Mouse (Mus musculus): ENCODE results near the gene Fndc11. TPM values are rescaled to one million over a fixed set of nuclear protein-coding genes. Genes with fewer than 3 reads are reported as not detected.
"Not testable (repeated sequence)": the region's sequence is repeated elsewhere in the genome, so short reads cannot be mapped to it uniquely, and the experiment has no call there.

Fndc11 gene
- polyA plus RNA-seq, 1 experiment from 2014 or later, result 0.33 TPM

DNA sequence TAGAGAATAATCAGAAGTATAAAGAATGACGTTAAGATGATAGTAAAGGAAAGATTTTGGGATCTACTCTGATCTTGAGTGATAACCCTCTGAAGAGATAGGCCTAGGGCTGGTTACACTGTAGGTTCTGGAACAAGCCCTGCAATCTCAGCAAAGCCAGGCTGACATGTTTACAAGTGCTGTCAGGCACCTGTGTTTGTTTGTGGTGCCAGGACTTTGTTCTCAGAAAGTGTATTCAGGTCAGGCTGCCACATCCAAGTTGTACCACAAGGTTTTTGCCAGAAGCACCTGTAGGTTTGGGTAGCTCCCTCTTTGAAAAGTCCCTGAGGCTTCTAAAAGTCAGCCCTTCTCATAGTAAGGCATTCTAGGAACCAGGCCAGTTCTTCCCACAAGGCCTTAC is 30.5 kb upstream of the Fndc11 start:
- WGBS (ENCODE audit: insufficient replicate concordance), result 61% methylated on average over 1 of the region's 1 CpGs
- no peaks in the 10 kb centered on the region for H3K36me3 ChIP-seq (ENCODE audit: control insufficient read depth, insufficient read depth)
- H3K27ac ChIP-seq (ENCODE audit: low read length), result peak overlapping the region; percentile 74; the same call in 1 of the 2 replicates
- H3K27me3 ChIP-seq (ENCODE audit: control insufficient read depth, insufficient read depth, low read depth, low read length), result peaks cover 8% of the 10 kb centered on the region
- no peak overlapping the region for H3K4me3 ChIP-seq (ENCODE audit: low read depth, low read length)
- no peaks in the 10 kb centered on the region for H3K9me3 ChIP-seq (replicated peaks; ENCODE audit: control insufficient read depth, low read length)
- peaks cover 16% of the 10 kb centered on the region for H3K4me1 ChIP-seq (ENCODE audit: control insufficient read depth, low read depth, low read length)
- H3K4me2 ChIP-seq (ENCODE audit: low read depth, low read length), result no peak overlapping the region
- no peak for ATAC-seq (ENCODE audit: low read depth)
- H3K9ac ChIP-seq (ENCODE audit: low read depth, low read length), result no peak overlapping the region

DNA sequence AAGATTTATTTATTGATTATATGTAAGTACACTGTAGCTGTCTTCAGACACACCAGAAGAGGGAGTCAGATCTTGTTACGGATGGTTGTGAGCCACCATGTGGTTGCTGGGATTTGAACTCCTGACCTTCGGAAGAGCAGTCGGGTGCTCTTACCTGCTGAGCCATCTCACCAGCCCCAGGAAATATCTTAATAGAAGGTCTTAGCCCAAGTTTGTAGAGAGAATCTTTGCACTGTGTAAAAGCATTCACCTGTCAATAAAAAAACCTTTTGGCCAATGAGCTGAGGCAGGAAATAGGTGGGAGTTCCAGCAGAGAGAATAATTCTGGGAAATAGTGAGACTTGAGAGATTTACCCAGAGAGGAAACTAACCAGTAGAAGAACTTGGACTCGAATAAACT is 28.4 kb upstream of the Fndc11 start:
- H3K27ac ChIP-seq (ENCODE audit: low read length), result not testable (repeated sequence)

DNA sequence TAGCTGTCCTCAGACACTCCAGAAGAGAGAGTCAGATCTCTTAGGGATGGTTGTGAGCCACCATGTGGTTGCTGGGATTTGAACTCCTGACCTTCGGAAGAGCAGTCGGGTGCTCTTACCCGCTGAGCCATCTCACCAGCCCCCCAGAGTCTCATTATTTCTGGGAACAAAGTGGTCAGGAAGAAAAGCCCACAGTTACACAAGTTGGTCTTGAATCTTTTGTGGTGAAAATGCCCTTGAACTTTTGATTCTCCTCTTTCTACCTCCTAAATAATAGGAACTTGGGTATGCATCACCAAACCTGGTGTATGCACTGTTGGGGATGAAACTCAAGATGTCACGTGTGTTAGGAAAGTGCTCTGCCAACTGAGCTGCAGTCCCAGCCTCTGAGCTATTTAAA is 27.9 kb upstream of the Fndc11 start:
- Histone ChIP-seq H3K4me1 (ENCODE audit: control insufficient read depth, low read depth, low read length) (peaks cover 24% of the 10 kb centered on the region), H3K9me3 (replicated peaks; ENCODE audit: control insufficient read depth, low read length) (no peaks in the 10 kb centered on the region)
- 66% methylated on average over 4 of the region's 4 CpGs for WGBS (ENCODE audit: insufficient replicate concordance)

More for the DNA sequence above, 28.4 kb upstream of the Fndc11 start:
- H3K36me3 ChIP-seq (ENCODE audit: control insufficient read depth, insufficient read depth); H3K4me3 ChIP-seq (ENCODE audit: low read depth, low read length); H3K27me3 ChIP-seq (ENCODE audit: control insufficient read depth, insufficient read depth, low read depth, low read length); H3K4me2 ChIP-seq (ENCODE audit: low read depth, low read length); H3K9me3 ChIP-seq (replicated peaks; ENCODE audit: control insufficient read depth, low read length); H3K9ac ChIP-seq (ENCODE audit: low read depth, low read length); ATAC-seq (ENCODE audit: low read depth): not testable (repeated sequence)
- H3K4me1 ChIP-seq (ENCODE audit: control insufficient read depth, low read depth, low read length), result peaks cover 22% of the 10 kb centered on the region
- WGBS (ENCODE audit: insufficient replicate concordance), result 48% methylated on average over 4 of the region's 4 CpGs

DNA sequence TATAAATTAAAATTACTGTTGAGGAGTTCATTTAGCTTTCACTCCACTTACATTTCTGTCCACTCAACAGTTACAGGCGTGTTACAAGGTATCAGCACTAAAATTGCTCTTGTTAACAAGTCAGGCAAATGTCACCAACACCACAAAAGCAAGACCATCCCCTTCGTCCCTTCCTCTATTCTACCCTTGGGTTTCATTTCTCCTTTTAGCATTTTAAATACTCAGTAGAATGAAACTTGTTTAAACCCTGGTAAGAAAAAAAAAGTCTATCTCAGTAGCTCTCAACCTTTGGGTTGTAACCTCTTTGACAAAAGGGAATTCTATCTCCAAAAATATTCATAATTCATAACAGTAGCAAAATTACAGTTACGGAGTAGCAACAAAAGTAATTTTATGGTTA is 26.8 kb upstream of the Fndc11 start:
- Histone ChIP-seq H3K27me3 (ENCODE audit: control insufficient read depth, insufficient read depth, low read depth, low read length) (peaks cover 4% of the 10 kb centered on the region; the same call in 1 of the 2 replicates), H3K4me1 (ENCODE audit: control insufficient read depth, low read depth, low read length) (peaks cover 28% of the 10 kb centered on the region), H3K27ac (ENCODE audit: low read length) (no peak overlapping the region), H3K36me3 (ENCODE audit: control insufficient read depth, insufficient read depth) (no peaks in the 10 kb centered on the region), H3K9ac (ENCODE audit: low read depth, low read length) (no peak overlapping the region), H3K9me3 (replicated peaks; ENCODE audit: control insufficient read depth, low read length) (no peaks in the 10 kb centered on the region), H3K4me2 (ENCODE audit: low read depth, low read length) (no peak overlapping the region), H3K4me3 (ENCODE audit: low read depth, low read length) (no peak overlapping the region)
- no peak for ATAC-seq (ENCODE audit: low read depth)
- WGBS (ENCODE audit: insufficient replicate concordance), result 41% methylated on average over 3 of the region's 3 CpGs

More for the DNA sequence above, 27.9 kb upstream of the Fndc11 start:
- ATAC-seq (ENCODE audit: low read depth), result no peak
- no peak overlapping the region for H3K4me2 ChIP-seq (ENCODE audit: low read depth, low read length)
- H3K9ac ChIP-seq (ENCODE audit: low read depth, low read length), result no peak overlapping the region
- peaks cover 4% of the 10 kb centered on the region; the same call in 1 of the 2 replicates for H3K27me3 ChIP-seq (ENCODE audit: control insufficient read depth, insufficient read depth, low read depth, low read length)
- no peaks in the 10 kb centered on the region for H3K36me3 ChIP-seq (ENCODE audit: control insufficient read depth, insufficient read depth)
- H3K27ac ChIP-seq (ENCODE audit: low read length), result no peak overlapping the region
- H3K4me3 ChIP-seq (ENCODE audit: low read depth, low read length), result no peak overlapping the region

DNA sequence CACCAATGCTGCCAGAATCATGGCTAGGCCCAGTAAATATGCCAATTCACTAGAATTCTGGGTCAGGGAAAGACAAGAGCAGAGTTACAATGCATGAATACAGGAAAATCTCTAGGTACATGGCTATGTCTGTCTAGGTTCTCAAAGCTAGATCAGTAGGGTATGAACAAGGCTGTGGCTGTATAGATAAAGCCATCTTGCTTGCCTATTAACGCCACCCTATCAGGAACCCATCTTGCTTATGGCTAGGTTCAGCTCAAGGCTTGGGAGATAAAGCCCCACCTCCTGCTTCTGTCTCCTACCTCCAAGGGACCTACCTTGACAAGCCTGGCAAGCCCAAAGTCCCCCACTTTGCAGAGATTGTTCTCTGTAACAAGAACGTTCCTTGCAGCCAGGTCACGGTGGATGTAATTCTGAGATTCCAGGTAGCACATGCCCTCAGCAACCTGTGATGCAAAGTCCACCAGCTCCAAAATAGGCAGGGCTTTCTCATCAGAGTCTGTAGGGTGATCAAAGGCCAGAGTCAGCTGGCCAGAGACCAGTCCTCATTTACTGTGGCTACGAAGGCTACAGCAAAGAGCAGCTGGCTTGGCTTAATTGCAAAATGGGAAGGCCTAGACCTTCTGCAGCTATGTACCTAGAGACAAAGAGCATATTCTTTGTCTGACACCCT is 23.0 kb upstream of the Fndc11 start:
- WGBS (ENCODE audit: insufficient replicate concordance), result 51% methylated on average over 4 of the region's 4 CpGs
- Histone ChIP-seq H3K27ac (ENCODE audit: low read length) (no peak overlapping the region), H3K9ac (ENCODE audit: low read depth, low read length) (no peak overlapping the region), H3K9me3 (replicated peaks; ENCODE audit: control insufficient read depth, low read length) (no peaks in the 10 kb centered on the region), H3K4me1 (ENCODE audit: control insufficient read depth, low read depth, low read length) (peaks cover 16% of the 10 kb centered on the region), H3K4me3 (ENCODE audit: low read depth, low read length) (no peak overlapping the region), H3K4me2 (ENCODE audit: low read depth, low read length) (0 out of 2 replicates have a peak overlapping the region, but pooled peaks have one; percentile 8), H3K36me3 (ENCODE audit: control insufficient read depth, insufficient read depth) (no peaks in the 10 kb centered on the region), H3K27me3 (ENCODE audit: control insufficient read depth, insufficient read depth, low read depth, low read length) (peaks cover 4% of the 10 kb centered on the region; the same call in 1 of the 2 replicates)
- ATAC-seq (ENCODE audit: low read depth), result peak; percentile 68

DNA sequence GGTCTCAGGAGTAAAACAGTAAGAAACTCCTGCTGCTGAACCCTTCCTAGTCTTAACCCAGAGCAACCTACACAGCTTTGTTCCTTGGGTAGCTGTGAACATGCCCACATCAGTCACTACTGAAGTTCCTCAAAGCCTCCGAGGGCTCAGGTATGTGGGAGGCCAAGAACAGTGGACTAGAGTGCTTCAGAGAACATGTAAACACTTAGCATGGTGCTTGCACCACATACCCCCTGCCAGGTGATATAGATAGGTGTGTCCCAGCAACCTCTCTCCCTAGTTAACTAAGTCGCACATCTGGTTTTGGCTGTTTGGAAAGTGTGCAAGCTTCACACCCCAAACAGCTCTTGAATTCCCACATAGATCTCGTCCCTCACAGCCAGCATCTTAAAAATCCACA is 18.2 kb upstream of the Fndc11 start:
- 47% methylated on average over 3 of the region's 3 CpGs for WGBS (ENCODE audit: insufficient replicate concordance)
- no peak for ATAC-seq (ENCODE audit: low read depth)
- Histone ChIP-seq H3K27ac (ENCODE audit: low read length) (no peak overlapping the region), H3K4me2 (ENCODE audit: low read depth, low read length) (no peak overlapping the region), H3K9ac (ENCODE audit: low read depth, low read length) (no peak overlapping the region), H3K4me1 (ENCODE audit: control insufficient read depth, low read depth, low read length) (peaks cover 36% of the 10 kb centered on the region), H3K9me3 (replicated peaks; ENCODE audit: control insufficient read depth, low read length) (no peaks in the 10 kb centered on the region), H3K36me3 (ENCODE audit: control insufficient read depth, insufficient read depth) (no peaks in the 10 kb centered on the region), H3K27me3 (ENCODE audit: control insufficient read depth, insufficient read depth, low read depth, low read length) (no peaks in the 10 kb centered on the region; the same call in 1 of the 2 replicates), H3K4me3 (ENCODE audit: low read depth, low read length) (no peak overlapping the region)

DNA sequence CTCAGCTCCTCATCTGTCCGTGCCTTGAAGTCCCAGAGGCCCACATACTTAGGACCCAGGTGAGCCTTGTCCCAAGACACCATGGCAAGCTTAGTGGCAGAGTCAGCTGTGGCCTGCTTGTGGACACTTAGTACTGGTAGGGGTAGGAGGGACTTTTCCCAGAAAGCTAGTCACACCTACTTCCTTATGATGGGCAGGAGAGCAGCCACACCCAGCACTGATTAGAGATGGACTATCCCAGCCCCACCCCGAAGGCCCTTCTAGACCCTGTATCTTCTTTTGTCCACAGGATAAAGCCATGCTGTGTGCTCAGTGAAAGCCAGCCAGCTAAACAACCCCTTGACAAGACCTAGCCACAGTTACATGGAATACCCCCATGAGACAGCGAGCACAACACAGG is 17.4 kb upstream of the Fndc11 start, which contains the start of gene Ptk6:
Ptk6 (minus strand) TSS at position 368 of the 400 bp plus-strand sequence.
- no peak within 1 kb of the TSS for H3K9ac ChIP-seq (ENCODE audit: low read depth, low read length)
- WGBS (ENCODE audit: insufficient replicate concordance), result 80% methylated on average over 3 of the region's 3 CpGs

DNA sequence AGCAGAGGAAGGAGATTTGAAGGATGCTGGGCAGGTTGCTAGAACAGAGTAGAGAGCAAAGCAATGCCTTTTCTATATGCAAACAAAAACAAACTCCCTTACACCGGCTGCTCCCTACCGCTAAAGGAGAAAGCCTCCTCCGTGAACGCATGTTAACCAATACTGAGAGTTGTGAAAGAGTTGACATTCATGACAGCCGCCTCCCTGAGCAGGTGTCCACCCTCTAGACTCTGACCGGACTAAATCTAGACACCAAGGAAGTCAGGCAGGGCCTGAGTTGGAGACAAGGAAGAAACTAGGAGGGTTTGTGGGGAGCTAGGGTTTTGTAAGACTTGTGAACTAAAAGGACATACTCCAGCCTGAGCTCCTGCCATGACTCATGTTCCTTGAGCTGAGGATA is 16.9 kb upstream of the Fndc11 start:
- no peak overlapping the region for H3K27ac ChIP-seq (ENCODE audit: low read length)
- no peak overlapping the region for H3K4me2 ChIP-seq (ENCODE audit: low read depth, low read length)
- H3K36me3 ChIP-seq (ENCODE audit: control insufficient read depth, insufficient read depth), result no peaks in the 10 kb centered on the region
- H3K4me1 ChIP-seq (ENCODE audit: control insufficient read depth, low read depth, low read length), result peaks cover 36% of the 10 kb centered on the region
- no peaks in the 10 kb centered on the region for H3K9me3 ChIP-seq (replicated peaks; ENCODE audit: control insufficient read depth, low read length)
- WGBS (ENCODE audit: insufficient replicate concordance), result 55% methylated on average over 6 of the region's 6 CpGs
- H3K4me3 ChIP-seq (ENCODE audit: low read depth, low read length), result no peak overlapping the region
- H3K27me3 ChIP-seq (ENCODE audit: control insufficient read depth, insufficient read depth, low read depth, low read length), result no peaks in the 10 kb centered on the region; the same call in 1 of the 2 replicates
- H3K9ac ChIP-seq (ENCODE audit: low read depth, low read length), result no peak overlapping the region
- ATAC-seq (ENCODE audit: low read depth), result no peak

More for the DNA sequence above, 17.4 kb upstream of the Fndc11 start, which contains the start of gene Ptk6:
- no peaks in the 10 kb centered on the region; the same call in 1 of the 2 replicates for H3K27me3 ChIP-seq (ENCODE audit: control insufficient read depth, insufficient read depth, low read depth, low read length)
- no peak within 1 kb of the TSS for H3K4me2 ChIP-seq (ENCODE audit: low read depth, low read length)
- H3K27ac ChIP-seq (ENCODE audit: low read length), result no peak within 1 kb of the TSS
- H3K9me3 ChIP-seq (replicated peaks; ENCODE audit: control insufficient read depth, low read length), result no peaks in the 10 kb centered on the region
- H3K4me3 ChIP-seq (ENCODE audit: low read depth, low read length), result no peak within 1 kb of the TSS
- no peak for ATAC-seq (ENCODE audit: low read depth)
- H3K36me3 ChIP-seq (ENCODE audit: control insufficient read depth, insufficient read depth), result no peaks in the 10 kb centered on the region
- H3K4me1 ChIP-seq (ENCODE audit: control insufficient read depth, low read depth, low read length), result peaks cover 36% of the 10 kb centered on the region

DNA sequence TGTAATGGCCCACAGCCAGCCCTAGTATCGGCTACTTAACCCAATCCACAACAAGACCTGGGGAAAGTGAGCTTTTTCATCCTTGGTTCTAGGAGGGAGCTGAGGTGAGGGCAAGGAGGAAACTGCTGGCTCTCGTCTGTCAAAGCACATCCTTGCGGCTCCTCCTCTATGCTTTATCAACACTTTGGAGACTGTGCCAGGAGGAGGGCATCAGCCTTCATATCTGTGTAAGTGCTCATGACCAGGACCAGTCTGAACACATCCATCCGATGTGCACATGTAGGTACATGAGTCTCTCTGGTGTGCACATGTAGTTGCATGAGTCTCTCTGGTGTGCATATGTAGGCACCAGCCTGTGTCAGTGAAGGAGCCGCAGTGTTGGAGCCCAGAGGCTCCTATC is 14.1 kb upstream of the Fndc11 start:
- H3K9ac ChIP-seq (ENCODE audit: low read depth, low read length), result peak overlapping the region; percentile 61
- WGBS (ENCODE audit: insufficient replicate concordance), result 51% methylated on average over 5 of the region's 5 CpGs
- H3K4me3 ChIP-seq (ENCODE audit: low read depth, low read length), result peak overlapping the region; percentile 50
- H3K27me3 ChIP-seq (ENCODE audit: control insufficient read depth, insufficient read depth, low read depth, low read length), result peaks cover 7% of the 10 kb centered on the region
- peak; percentile 81 for ATAC-seq (ENCODE audit: low read depth)
- peak overlapping the region; percentile 82 for H3K4me2 ChIP-seq (ENCODE audit: low read depth, low read length)
- H3K36me3 ChIP-seq (ENCODE audit: control insufficient read depth, insufficient read depth), result no peaks in the 10 kb centered on the region
- H3K9me3 ChIP-seq (replicated peaks; ENCODE audit: control insufficient read depth, low read length), result no peaks in the 10 kb centered on the region
- peaks cover 36% of the 10 kb centered on the region for H3K4me1 ChIP-seq (ENCODE audit: control insufficient read depth, low read depth, low read length)
- H3K27ac ChIP-seq (ENCODE audit: low read length), result peak overlapping the region; percentile 91
